Mouse (Mus musculus): ENCODE data around the gene Wdr5. TPM values are rescaled to one million over a fixed set of nuclear protein-coding genes. Genes with fewer than 3 reads are reported as not detected.
A peak's percentile ranks its signal among the peaks of the same experiment; 100 is the strongest.
"Not testable (repeated sequence)": the region's sequence is repeated elsewhere in the genome, so short reads cannot be mapped to it uniquely, and the experiment has no call there.

The Wdr5 gene
- polyA plus RNA-seq, 1 experiment from 2014 or later, result 51.3 TPM

DNA sequence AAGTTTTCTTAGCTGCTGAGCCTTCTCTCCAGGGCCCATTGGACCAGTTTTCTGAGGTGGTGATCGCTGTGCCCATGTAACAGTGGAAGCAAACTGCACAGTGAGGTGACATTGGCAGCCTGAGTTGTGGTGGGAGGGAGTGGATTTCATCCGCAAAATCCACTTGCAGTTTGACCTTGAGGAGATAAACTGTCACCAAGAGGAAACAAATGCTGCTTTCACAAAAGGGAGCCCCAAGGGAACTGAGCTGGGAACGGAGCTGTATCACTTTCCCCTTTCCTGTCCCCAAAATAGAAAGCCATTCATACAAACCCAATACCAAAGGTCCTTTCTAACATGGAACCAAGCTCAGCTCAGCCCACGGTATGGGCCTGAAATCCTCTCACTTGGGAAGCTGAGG, 35.1 kb upstream of the Wdr5 start:
- Histone ChIP-seq H3K4me3 (no peak overlapping the region), H3K27me3 (replicated peaks) (no peaks in the 10 kb centered on the region), H3K27ac (no peak overlapping the region), H3K9ac (no peak overlapping the region), H3K36me3 (no peaks in the 10 kb centered on the region), H3K4me1 (peaks cover 5% of the 10 kb centered on the region; the same call in 1 of the 2 replicates), H3K4me2 (replicated peaks) (no peak overlapping the region), H3K9me3 (no peaks in the 10 kb centered on the region)
- WGBS, result 73% methylated on average over 4 of the region's 4 CpGs
- ATAC-seq (ENCODE audit: low FRiP score, low read depth), result no peak

DNA sequence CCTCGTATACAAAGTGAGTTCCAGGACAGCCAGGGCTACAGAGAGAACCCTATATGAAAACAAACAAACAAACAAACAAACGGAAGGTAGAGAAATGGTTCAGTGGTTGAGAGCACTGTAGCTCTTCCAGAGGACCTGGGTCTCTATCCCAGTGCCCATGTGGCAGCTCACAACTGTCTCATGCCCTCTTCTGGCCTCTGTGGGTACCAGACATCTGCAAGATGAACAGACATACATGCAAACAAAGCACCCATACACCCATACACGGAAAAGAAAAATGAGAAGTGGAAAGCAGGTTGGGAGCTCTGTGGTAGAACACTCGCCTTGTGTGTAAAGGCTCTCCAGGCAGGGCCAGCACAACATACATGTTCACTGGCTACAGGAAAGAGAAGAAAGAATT, 34.6 kb upstream of the Wdr5 start:
- no peak overlapping the region for H3K4me2 ChIP-seq (replicated peaks)
- H3K9ac ChIP-seq, result no peak overlapping the region
- WGBS, result 75% methylated on average over 4 of the region's 4 CpGs

GRCm38 (mm10) chr2:27482265-27482861, 32.6 kb upstream of the Wdr5 start:
- no peaks in the 10 kb centered on the region for H3K4me1 ChIP-seq
- no peaks in the 10 kb centered on the region for H3K27me3 ChIP-seq (replicated peaks)
- H3K4me3 ChIP-seq, result no peak overlapping the region
- H3K9ac ChIP-seq, result no peak overlapping the region
- WGBS, result 79% methylated on average over 7 of the region's 7 CpGs
- H3K36me3 ChIP-seq, result no peaks in the 10 kb centered on the region
- H3K4me2 ChIP-seq (replicated peaks), result no peak overlapping the region
- no peak overlapping the region for H3K27ac ChIP-seq
- ATAC-seq (ENCODE audit: low FRiP score, low read depth), result no peak
- H3K9me3 ChIP-seq, result no peaks in the 10 kb centered on the region

More for the DNA sequence above, 34.6 kb upstream of the Wdr5 start:
- ATAC-seq (ENCODE audit: low FRiP score, low read depth), result no peak
- no peak overlapping the region for H3K27ac ChIP-seq
- H3K36me3 ChIP-seq, result no peaks in the 10 kb centered on the region
- H3K4me1 ChIP-seq, result peaks cover 5% of the 10 kb centered on the region; the same call in 1 of the 2 replicates
- no peaks in the 10 kb centered on the region for H3K9me3 ChIP-seq
- H3K27me3 ChIP-seq (replicated peaks), result no peaks in the 10 kb centered on the region
- H3K4me3 ChIP-seq, result no peak overlapping the region

DNA sequence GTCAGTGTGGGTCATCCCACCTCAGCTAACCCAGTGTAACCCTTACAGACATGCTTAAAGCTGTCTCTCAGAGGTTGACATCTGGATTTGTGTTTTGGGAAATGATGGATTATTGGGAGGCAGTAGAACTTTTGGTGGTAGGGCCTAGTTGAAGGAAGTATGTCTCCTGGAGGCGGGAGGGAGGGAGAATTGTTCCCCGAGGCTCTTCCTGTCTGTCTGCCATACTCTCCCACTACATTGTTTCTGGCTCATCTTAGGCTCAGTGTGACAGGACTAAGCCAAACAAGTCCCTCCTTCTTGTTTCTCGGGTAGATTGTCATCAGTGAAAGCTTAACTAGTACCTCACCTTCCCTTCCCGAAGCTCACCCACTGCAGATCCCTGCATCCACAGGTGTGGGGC, 28.2 kb upstream of the Wdr5 start:
- Histone ChIP-seq H3K9me3 (no peaks in the 10 kb centered on the region), H3K4me2 (replicated peaks) (no peak overlapping the region), H3K9ac (no peak overlapping the region), H3K27me3 (replicated peaks) (no peaks in the 10 kb centered on the region), H3K36me3 (no peaks in the 10 kb centered on the region), H3K4me1 (no peaks in the 10 kb centered on the region), H3K4me3 (no peak overlapping the region), H3K27ac (no peak overlapping the region)
- WGBS, result 78% methylated on average over 4 of the region's 4 CpGs
- ATAC-seq (ENCODE audit: low FRiP score, low read depth), result no peak

DNA sequence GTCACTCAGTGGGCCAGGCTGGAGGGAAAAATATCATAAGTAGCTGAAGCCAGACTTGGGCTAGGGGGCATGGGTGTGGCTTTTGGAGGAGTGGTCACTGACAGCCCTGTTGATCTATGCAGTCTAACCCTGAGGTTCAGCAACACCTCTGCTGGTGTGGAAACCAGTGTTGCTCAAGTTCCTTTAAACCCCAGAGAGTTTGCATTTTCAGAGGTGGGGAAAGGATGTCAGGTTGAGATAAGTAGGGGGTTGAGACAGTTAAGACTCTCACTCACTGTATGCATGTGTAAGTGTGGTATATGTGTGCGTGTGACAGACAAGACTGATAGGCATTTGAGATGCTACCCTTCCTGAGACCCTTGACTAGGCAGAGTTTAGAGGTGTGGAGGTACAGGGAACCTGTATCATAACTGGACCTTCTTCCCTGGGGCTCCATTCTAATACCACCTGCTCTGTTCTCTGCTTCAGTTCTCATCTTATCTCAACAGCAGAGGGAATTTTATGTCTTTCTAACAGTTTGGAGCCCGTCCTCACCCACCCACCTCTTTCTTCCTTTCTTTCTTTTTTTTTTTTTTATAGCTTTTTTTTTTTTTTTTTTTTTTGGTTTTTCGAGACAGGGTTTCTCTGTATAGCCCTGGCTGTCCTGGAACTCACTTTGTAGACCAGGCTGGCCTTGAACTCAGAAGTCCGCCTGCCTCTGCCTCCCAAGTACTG, 27.5 kb upstream of the Wdr5 start:
- WGBS, result 83% methylated on average over 3 of the region's 4 CpGs
- H3K4me1 ChIP-seq, result no peaks in the 10 kb centered on the region
- no peak overlapping the region for H3K4me2 ChIP-seq (replicated peaks)
- no peaks in the 10 kb centered on the region for H3K9me3 ChIP-seq
- no peak overlapping the region for H3K9ac ChIP-seq
- H3K36me3 ChIP-seq, result no peaks in the 10 kb centered on the region
- H3K27me3 ChIP-seq (replicated peaks), result no peaks in the 10 kb centered on the region
- no peak overlapping the region for H3K27ac ChIP-seq
- H3K4me3 ChIP-seq, result no peak overlapping the region
- no peak for ATAC-seq (ENCODE audit: low FRiP score, low read depth)

GRCm38 (mm10) chr2:27488362-27488761, 26.6 kb upstream of the Wdr5 start:
- no peak overlapping the region for H3K4me2 ChIP-seq (replicated peaks)
- no peak overlapping the region for H3K4me3 ChIP-seq
- 100% methylated on average over 1 of the region's 1 CpGs for WGBS
- H3K9ac ChIP-seq, result no peak overlapping the region
- no peak overlapping the region for H3K27ac ChIP-seq
- ATAC-seq (ENCODE audit: low FRiP score, low read depth), result no peak
- no peaks in the 10 kb centered on the region for H3K27me3 ChIP-seq (replicated peaks)
- no peaks in the 10 kb centered on the region for H3K9me3 ChIP-seq
- no peaks in the 10 kb centered on the region for H3K36me3 ChIP-seq
- no peaks in the 10 kb centered on the region for H3K4me1 ChIP-seq

GRCm38 (mm10) chr2:27490939-27491338, 24.0 kb upstream of the Wdr5 start:
- no peaks in the 10 kb centered on the region for H3K36me3 ChIP-seq
- no peak overlapping the region for H3K9ac ChIP-seq
- H3K27me3 ChIP-seq (replicated peaks), result no peaks in the 10 kb centered on the region
- no peak overlapping the region for H3K4me2 ChIP-seq (replicated peaks)
- H3K9me3 ChIP-seq, result no peaks in the 10 kb centered on the region
- H3K4me3 ChIP-seq, result no peak overlapping the region
- H3K4me1 ChIP-seq, result no peaks in the 10 kb centered on the region
- 78% methylated on average over 2 of the region's 2 CpGs for WGBS
- ATAC-seq (ENCODE audit: low FRiP score, low read depth), result no peak
- no peak overlapping the region for H3K27ac ChIP-seq

DNA sequence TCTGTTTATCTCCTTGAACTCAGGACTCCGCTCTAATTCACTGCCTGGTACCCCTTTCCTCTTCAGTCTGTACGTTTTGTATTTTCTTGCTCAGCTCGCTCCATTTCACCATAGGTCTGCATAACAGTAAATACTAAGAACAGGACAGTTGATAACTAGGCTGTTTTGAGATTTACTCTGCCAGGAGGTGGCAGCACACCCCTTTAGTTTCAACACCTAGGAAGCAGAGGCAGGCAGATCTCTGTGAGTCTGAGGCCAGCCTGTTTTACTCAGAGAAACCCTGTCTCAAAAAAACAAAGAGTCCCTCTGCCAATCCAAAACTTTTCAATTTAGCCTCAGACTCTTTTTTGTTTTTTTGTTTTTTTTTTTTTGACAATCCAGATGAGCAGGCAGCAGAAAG, 21.0 kb upstream of the Wdr5 start:
- no peak overlapping the region for H3K9ac ChIP-seq
- no peak for ATAC-seq (ENCODE audit: low FRiP score, low read depth)
- 95% methylated on average over 3 of the region's 3 CpGs for WGBS
- H3K27ac ChIP-seq, result no peak overlapping the region
- no peaks in the 10 kb centered on the region for H3K27me3 ChIP-seq (replicated peaks)
- no peaks in the 10 kb centered on the region for H3K4me1 ChIP-seq
- no peak overlapping the region for H3K4me3 ChIP-seq
- H3K36me3 ChIP-seq, result no peaks in the 10 kb centered on the region
- no peak overlapping the region for H3K4me2 ChIP-seq (replicated peaks)
- H3K9me3 ChIP-seq, result no peaks in the 10 kb centered on the region

GRCm38 (mm10) chr2:27496391-27497028, 18.4 kb upstream of the Wdr5 start:
- H3K9me3 ChIP-seq, result no peaks in the 10 kb centered on the region
- peak overlapping the region; percentile 13; the same call in 1 of the 2 replicates for H3K4me3 ChIP-seq
- 43% methylated on average over 23 of the region's 23 CpGs for WGBS

GRCm38 (mm10) chr2:27504113-27504885, 10.7 kb upstream of the Wdr5 start:
- no peaks in the 10 kb centered on the region for H3K27me3 ChIP-seq (replicated peaks)
- no peak overlapping the region for H3K4me3 ChIP-seq
- H3K27ac ChIP-seq, result no peak overlapping the region
- 71% methylated on average over 7 of the region's 7 CpGs for WGBS
- no peaks in the 10 kb centered on the region for H3K36me3 ChIP-seq
- no peaks in the 10 kb centered on the region for H3K9me3 ChIP-seq
- H3K4me1 ChIP-seq, result no peaks in the 10 kb centered on the region
- H3K9ac ChIP-seq, result no peak overlapping the region
- no peak overlapping the region for H3K4me2 ChIP-seq (replicated peaks)
- ATAC-seq (ENCODE audit: low FRiP score, low read depth), result no peak

More at GRCm38 (mm10) chr2:27496391-27497028, 18.4 kb upstream of the Wdr5 start:
- Histone ChIP-seq H3K4me2 (replicated peaks) (peak overlapping the region; percentile 54), H3K36me3 (no peaks in the 10 kb centered on the region), H3K9ac (no peak overlapping the region), H3K27me3 (replicated peaks) (no peaks in the 10 kb centered on the region), H3K4me1 (no peaks in the 10 kb centered on the region), H3K27ac (no peak overlapping the region)
- ATAC-seq (ENCODE audit: low FRiP score, low read depth), result no peak

DNA sequence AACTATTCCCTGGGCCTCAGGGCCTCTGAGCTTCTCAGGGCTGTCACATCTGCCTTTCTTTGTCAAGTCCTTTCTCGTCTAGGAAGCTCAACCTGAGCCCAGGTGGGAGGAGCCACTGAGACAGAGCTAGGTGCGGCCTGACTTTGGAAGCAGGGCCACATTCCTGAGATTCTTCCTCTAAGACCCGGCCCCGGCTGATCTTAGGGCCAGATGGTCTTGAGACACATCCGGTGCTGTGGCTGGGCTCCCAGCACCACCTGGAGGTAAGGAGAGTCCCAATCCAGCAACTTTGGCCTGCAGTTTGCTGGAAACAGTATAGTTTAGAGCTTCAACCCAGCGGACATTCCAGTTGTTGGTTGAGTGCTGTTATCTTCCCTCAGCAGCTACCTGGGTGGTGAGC, 9.4 kb upstream of the Wdr5 start:
- ATAC-seq (ENCODE audit: low FRiP score, low read depth), result no peak
- no peak overlapping the region for H3K27ac ChIP-seq
- no peak overlapping the region for H3K4me2 ChIP-seq (replicated peaks)
- no peaks in the 10 kb centered on the region for H3K4me1 ChIP-seq
- no peak overlapping the region for H3K9ac ChIP-seq
- no peaks in the 10 kb centered on the region for H3K27me3 ChIP-seq (replicated peaks)
- no peak overlapping the region for H3K4me3 ChIP-seq
- H3K9me3 ChIP-seq, result no peaks in the 10 kb centered on the region
- WGBS, result 13% methylated on average over 6 of the region's 6 CpGs
- no peaks in the 10 kb centered on the region for H3K36me3 ChIP-seq

GRCm38 (mm10) chr2:27506658-27507057, 8.3 kb upstream of the Wdr5 start:
- H3K27ac ChIP-seq; H3K9ac ChIP-seq; ATAC-seq (ENCODE audit: low FRiP score, low read depth); H3K4me3 ChIP-seq; H3K4me1 ChIP-seq; H3K27me3 ChIP-seq (replicated peaks); H3K4me2 ChIP-seq (replicated peaks); H3K9me3 ChIP-seq; H3K36me3 ChIP-seq: not testable (repeated sequence)
- WGBS, result 91% methylated on average over 4 of the region's 4 CpGs

Measured in neural tube, embryonic 12.5 days (tissue).